ENCODE assay signal across 7 mouse cellular contexts in genomic region chr12:80372946-80373345, GRCm38 (mm10).
"Had no signal": no experiment of that assay in that cellular context is flagged by ENCODE, and none has a peak within 500 bp of the region (broad histone marks: within the 10 kb centered on the region; RNA-seq: fewer than 3 reads in every experiment).

No protein-coding gene starts in this region.

- DNase-seq: liver; liver, embryonic 13.5 days; liver, postnatal 0 days; lung, postnatal 14 days; spleen, adult 18-20 months; thymus, adult 18-20 months; thymus, postnatal 14 days had no signal

- ATAC-seq: liver, postnatal 0 days had no signal
